Mouse (Mus musculus): ENCODE data around the gene Chst15. TPM values are rescaled to one million over a fixed set of nuclear protein-coding genes. Genes with fewer than 3 reads are reported as not detected.

The Chst15 gene
- polyA plus RNA-seq, 1 experiment, result 7.3 TPM

DNA sequence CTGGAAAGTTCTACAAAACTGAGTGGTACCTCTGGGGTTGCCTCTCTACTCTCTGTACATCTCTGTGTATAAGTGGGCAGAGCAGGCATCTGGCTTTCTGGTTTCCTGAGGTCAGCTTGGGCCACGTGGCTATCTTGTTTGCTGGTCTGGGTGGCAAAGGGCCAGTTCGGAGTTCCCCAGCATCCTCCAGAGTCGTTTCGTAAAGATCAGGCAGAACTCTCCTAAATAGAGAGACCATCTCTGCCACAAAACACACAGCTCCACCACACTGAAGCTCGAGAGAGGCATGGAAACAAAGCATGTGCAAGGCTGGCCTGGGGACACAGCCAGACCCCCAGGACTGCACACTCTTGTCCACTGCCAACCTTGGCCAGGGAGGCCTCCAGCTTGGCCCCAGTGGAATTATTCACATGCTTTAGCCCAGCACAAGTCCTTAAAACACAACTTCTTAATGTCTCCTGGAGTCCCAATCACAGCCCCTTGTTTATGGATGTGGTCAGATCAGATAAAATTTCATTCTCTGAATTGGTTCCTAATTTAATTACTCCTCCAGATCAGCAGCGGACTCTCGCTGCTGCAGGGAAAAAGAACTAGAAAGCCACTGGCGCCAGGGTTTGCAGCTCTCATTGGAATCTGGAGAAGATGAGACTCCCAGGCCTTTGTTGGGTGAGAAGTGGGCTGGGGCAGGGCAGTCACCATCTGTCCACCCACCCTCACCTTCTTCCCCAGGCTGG, 14.4 kb downstream of the Chst15 start:
- no peak for DNase-seq (ENCODE audit: low read depth)

DNA sequence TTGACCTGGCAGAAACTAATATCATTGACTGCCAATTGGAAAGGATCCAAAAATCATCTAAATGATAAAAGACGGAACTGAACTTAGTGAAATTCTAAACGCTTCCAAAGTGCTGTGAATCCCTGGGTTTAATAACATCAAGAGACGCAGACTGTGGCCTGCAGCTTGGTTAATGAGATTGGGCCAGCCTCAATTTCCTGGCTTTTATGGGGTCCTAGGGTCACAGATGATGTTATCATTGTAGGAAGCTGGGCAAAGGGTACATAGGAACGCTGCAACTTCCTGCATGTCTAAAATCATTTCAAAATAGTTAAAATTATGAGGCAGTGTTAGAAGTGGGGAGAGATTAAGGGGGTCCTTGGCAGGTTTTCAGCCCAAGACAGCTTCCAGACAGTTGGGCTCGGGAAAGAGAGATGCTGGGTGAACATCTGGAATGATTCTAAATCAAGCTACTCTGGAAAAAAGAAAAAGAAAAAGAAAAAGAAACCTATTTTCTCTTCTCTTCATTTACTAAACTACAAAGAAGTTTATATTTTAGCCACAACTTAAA, 17.3 kb downstream of the Chst15 start:
- no peak for DNase-seq (ENCODE audit: low read depth)

DNA sequence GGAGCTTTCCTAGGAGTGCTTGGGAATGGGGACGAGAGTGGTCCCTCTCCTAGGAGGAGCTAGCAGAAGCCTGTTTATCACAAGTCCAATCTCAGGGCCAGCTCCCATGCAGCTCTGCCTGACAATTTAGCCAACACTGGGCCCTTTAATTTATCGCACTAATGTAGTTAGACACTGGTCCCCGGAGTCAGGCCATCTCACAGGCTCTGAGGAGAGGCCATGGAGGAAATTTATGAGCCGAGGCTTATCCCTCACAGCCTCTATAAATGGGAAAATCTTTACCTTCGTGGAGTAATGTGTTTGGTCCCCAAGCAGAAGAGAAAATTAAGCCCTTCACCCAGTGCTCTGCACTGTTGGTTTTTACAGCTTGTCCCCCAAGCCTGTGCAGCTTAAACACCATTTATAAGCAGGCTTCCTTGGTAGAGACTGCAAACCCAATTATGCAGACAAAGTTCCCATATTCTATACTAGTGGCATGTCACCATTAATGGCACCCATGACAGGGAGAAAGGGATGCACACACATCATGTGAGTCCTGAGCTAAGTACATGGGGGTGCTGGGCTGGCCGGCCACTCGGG, 18.5 kb downstream of the Chst15 start:
- DNase-seq (ENCODE audit: low read depth), result no peak

DNA sequence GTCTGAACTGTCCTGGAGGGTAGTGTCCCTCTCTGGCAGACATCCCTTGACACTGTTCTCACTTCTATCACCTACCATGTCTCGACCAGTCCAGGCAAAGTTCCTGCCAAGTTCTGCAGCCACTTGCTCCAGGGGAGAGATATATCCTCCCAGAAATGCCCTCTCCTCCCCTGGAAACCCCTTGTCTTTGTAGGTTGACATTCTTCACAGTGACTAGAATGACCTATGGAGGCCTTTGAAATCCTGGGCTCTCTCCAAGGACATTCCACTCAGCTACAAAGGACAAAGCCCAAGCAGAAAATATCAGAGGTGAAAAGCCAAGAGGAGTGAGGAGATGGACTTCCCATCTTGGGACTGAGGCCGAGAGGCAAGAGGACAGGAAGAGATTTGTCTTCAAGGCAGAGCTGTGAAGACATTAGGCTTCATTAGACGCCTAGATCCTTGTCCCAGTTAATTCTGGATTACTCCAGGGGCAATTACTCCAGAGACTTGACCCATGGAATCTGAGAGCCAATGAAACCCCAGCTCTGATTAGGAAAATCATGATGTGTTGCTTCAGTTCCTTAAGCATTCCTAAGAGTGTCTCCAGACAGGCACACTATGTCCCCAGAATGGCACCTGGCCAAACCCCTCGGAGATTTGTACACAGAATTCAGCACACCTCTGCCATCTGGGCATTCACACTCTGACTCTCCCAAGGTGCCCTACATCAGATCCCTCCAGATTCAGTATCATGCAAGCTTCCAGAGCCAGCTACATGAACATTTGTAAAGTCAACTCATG, 20.2 kb downstream of the Chst15 start:
- no peak for DNase-seq (ENCODE audit: low read depth)

DNA sequence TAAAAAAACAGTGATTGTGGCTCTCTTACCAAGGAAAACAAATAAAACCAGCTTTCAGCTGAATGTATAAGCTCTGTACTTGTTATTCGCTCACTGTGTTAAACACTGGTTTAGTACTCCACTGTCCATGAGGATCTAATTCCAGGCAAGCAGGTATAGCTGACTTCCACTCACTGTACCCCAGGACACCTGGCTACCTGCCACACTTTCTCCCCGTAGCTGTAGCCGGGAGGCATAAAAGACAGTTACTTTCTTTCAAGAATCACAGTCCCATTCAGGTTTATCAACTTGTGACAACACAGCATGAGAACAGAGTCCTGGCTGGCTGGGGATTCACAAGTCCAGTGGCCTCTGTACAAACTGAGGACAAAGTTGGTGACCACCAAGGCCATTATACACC, 20.9 kb downstream of the Chst15 start:
- no peak for DNase-seq (ENCODE audit: low read depth)

DNA sequence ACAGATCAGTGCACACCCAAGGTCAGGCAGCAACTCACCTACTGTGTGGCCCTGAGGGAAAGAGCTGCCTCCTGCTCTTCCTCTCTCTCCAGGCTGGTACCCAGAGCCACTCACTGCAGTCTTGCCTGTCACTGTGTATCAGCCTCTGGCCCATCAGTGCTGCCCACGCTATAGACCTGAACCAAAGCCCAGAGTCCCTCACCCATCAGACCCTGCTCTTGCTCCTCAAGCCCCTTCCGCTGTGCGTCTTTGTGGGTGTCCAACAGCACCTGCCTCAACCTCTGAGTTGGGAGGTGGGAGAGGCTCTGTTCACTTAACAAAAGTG, 29.7 kb downstream of the Chst15 start:
- no peak for DNase-seq (ENCODE audit: low read depth)

DNA sequence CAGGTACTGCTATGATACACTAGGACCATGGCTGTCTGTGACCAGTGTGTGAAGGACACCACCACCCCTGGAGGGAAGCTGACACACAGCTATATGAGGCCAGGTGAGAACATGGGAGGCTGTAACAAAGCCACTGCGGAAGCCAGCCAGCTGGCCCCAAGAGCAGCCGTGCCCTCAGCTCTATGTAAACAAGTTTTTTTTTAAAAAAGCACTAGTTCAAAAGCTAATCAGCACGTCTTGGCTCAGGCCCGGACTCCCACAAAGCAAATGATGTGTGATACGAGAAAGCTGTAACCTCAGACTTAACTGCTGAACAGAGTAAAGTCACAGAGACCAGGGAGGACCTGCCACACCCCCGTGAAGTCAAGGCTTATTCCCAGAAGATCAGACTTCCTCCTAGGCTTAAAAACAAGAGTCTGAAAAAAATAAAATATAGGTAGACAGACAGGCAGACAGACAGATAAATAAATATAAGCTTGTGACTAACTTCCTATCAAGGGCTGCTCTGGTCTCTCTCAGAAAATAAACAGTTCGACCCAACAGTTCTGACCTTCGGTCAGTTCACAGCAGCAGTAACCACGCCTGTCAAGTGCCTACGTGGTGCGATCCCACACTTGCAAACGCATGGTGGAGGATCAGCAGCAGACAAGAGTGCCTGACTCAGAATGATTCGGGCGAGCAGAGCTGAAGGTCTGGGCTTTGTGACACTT, 30.2 kb downstream of the Chst15 start:
- DNase-seq (ENCODE audit: low read depth), result no peak

DNA sequence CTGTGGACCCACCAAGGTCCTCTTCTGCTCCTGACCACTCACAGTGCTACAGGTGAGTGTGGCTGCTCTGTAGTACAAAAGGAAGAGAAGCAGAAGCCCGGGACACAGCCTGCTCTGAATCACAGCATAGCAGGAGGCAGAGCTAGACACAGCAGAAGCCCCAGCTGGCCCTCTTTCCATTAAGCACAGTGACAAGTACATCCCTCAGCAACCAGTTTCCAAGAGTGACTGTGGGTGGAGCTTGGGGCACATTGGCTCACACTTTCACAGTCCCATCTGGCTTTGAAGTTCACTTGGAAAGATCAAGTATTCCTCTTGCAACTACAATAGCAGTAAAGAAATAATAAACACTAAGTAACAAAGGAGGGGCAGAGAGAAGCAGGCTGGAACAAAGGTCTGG, 32.2 kb downstream of the Chst15 start:
- peak; percentile 86 for DNase-seq (ENCODE audit: low read depth)

DNA sequence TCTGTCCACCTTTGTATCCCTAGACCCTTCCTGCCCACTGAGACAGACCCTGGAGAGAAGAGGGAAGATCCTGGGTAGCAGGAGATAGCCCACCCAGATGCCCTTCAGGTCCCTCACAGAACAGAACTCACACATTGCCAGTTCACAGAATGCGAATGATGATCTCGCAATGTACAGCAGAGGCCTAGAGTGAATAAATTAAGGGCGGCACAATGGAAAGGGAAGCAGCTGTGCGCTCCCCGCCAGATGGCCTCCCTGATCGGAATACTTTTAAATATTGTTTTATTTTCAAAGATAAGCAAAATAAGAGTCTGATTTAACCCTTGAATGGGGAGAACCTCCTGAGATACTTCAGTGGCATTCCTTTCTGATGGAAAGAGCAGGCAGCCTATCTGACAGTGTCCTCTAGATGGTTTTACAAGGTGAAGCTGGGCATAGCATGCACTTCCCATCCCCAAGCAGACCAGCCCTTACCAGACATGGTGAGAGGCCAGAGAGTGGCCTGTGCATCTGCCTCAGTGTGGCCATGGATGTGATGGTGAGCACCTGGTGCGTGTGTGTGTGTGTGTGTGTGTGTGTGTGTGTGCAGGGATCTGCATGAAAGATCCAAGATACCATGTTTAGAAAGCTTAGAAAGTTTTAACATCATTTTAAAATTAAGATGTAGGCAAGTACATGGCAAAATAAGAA, 32.8 kb downstream of the Chst15 start:
- DNase-seq (ENCODE audit: low read depth), result no peak

DNA sequence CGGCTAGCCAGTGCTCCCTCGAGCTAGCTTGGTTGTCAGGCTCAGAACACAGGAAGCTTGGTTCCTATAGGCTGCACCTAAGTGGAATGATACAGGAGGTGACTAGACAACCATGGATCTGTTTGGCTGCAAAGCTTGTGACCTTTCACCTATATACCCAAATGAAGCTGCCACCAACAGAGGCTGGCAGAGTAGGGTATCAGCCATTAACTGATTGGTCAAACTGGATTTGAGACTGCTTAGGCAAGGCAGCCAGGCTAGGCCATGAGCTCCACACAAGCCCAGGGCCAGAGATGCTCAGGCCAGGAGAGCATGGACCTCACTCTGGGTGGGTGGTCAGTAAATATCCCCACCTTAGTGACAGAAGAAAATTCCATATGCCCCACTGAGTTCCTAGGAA, 34.5 kb downstream of the Chst15 start:
- no peak for DNase-seq (ENCODE audit: low read depth)

DNA sequence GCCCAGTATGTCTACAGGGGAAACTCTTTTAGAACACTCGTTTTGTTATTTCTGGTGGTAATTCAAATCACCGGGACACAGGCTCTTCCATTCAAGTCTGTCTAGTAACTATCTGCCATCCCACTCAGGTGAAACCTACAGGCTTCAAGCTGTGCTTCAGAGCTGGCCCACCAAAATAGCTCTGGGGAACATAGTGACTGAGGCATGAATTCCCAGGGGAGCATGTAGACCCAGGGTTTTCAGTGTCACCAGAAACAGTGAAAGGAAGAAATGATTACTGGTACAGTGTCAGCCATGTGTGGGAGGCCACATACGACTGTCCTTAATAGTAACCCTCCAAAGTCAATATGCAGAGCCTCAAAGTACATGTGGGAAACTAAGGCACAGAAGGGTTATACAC, 34.9 kb downstream of the Chst15 start:
- no peak for DNase-seq (ENCODE audit: low read depth)

DNA sequence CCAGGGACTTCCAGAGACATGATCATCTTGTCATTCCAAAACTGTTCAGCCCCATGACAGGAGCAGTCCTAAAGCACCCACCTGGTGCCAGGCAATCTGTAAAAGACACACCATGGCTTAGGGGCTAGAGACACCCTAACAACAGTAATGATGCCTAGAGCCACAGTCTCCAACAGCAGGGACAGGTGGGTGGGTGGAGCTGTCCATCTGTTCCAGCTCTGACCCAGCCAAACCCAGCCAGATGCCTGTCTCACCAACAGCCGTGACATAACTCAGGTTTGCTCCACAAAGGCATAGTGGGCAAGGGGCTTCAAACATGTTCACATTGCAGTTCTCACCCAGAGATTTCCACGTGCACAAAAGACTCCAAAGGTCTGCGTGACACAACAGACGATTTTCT, 35.3 kb downstream of the Chst15 start:
- no peak for DNase-seq (ENCODE audit: low read depth)

DNA sequence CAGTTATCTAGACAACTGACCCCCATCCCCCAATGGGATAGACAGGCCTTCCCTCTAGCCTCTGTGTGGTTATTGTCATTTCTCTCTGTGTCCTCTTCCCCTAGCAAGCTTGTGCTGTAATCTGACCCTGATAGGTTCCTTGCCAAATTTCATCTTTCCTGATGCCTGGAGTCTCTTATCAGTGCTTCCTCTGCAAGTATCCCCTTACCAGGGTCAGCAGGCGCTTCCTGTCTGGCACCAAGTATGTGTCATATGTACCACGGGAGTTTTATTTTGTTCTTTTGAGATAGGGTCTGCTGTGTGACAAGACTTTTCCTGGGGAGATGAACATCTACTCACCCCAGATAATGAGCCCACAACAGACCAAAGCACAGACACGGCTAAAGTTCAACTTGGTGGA, 38.4 kb downstream of the Chst15 start:
- no peak for DNase-seq (ENCODE audit: low read depth)

DNA sequence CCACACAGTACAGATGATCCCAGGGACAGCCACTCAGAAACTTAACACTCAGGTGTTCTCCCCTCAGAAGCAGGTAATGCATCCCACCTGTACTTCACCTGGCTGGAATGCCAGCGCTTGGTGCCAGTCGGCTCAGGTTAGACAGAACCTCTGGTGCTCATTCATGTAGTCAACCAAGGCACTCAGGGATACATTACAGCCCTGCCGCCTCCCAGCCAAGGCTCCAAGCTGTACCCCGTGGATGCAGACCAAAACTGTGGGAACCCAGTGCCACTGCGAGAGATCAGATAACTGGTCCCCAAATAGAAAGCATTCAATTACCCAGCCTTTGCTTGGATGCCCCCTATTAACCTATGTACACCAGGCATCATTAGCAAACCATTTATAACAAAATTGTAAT, 40.7 kb downstream of the Chst15 start:
- no peak for DNase-seq (ENCODE audit: low read depth)

DNA sequence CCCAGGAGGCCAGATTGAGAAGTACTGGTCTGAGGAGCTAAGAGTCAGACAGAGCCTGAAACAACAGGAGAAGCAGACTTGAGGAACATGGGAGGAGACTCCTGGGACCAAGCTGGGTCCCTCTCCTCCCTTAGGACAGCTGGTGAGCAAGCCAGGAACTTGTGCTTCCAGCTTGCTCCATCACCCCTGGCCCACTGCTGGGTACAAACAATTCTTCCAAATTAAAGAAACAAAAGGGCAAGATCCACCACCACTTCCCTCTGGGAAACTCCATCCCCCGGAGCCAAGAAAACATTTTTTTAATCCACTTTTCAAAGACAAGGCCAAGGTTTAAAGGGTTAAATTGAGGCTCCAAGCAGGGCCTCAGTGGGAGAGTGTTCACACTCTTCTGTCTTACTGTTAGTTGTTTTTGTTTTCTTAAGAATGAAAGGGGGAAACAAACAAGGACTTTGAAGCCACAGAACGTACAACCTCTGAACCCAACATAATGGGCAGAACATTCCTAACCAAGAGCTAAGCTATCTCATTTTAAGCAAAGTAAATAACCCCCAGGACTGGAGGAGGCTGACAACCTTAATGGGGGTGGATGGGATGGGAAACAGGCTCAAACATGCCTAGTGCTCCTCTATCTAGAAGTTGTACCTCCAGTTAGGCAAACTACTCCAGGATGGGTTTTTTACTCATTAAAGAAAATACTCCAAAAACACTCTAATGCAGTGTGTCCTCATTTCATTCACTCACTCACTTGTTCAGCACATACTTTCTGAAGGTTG, 43.1 kb downstream of the Chst15 start:
- DNase-seq (ENCODE audit: low read depth), result no peak

DNA sequence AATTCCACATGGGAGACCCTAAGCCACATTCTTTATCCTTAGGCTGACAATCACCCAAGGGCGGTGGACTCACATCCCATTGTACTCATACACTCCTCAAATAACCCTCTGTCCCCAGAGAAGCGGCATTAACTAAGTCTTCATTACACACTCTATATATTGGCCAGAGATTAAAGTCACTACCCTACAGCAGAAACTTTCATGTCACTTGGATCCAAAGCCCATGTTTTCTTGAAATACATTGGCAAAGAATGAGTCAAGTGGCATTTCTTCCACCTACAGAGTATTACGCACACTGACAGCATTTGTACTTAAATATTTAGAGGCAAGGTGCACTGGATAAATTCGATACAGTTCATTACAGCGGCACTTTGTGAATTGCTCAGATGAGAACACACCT, 44.0 kb downstream of the Chst15 start:
- DNase-seq (ENCODE audit: low read depth), result peak; percentile 78

DNA sequence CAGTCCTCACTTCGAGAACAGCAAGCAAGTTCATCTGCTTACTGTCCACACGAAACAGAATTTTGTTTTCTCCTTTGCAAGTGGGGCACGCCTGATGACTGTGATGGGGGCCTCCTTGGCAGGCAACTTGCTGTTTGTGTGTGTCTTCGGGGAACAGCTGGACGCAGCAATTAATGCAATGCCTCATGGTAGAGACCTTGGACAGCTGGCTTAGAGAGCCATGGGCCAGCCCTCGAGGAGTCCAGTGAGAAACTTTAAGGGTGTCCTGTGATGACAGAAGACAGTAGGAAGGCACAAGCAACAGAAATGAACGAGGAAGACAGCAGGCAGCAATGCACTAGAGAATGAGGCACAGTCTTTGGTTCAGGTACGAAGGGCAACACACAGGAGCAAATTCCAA, 46.7 kb downstream of the Chst15 start:
- no peak for DNase-seq (ENCODE audit: low read depth)

DNA sequence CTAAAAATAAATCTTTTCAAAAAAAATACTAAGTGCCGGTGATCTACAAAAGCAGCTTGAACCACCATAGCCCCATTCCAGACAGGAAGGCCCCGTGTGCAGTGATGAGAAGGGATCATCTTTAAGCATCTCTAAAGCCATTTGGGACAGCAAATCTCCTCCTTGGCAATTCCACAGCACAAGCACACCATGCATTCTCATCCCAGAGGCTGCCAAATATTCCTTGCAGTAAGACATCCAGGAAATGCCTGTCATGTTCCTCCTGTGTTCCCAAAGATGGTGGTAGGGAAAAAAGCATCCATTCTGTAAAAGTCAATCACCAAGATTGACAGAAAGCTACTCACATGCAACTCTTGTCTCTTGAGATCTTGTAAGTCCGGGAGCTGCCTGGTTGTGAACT, 47.4 kb downstream of the Chst15 start:
- no peak for DNase-seq (ENCODE audit: low read depth)

DNA sequence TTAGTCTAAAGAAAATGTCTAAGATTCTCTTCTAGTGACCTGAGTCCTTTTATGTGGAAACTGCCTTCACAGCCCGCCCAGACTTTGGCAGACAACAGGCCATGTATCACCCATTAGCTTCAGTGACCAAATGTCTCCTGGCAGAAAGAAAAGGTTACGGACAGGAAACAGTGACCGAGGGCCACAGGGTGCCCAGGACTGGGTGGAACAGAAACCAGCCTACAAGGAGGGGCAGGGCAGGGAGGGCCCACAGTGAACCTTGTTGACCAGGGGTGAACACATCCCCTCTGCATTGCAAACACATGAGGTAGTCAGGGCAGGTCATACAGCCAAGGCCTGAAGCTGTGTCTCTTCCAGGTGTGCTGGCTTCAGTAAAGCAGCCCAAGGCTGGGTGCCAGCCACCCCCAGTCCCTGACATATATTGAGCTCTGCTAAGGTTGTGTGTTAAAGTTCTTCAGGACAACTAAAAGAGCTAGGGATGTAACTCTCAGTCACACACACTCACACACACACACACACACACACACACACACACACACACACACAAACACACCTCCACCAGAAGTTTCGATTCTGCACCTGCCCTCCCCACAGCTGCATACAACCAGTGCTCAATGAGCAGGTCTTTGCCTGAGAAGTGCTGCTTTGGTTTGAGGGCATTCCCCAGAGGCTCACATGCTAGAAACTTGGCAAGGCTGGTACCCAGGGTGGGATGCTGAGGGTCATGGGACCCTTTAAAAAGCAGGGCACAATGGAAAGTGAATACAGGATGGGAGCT, 49.1 kb downstream of the Chst15 start:
- no peak for DNase-seq (ENCODE audit: low read depth)

DNA sequence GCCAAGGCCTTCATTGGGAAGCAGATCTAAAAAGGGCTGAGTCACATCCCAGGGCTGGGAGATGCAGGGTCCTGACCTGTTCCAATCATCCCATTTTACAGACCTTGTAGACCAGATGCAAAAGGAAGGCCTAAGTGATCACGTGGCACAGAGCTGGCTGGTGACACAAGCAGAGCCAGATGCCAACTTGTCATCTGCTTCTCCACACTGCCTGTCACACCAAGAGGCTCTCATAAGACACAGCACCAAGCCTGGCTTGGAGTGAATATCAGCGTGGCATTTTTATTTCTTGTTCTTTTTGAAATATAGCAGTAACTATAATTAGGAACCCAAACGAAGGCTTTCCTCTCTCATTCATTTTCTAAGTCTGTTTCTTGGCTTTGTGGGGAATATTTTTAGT, 52.3 kb downstream of the Chst15 start:
- no peak for DNase-seq (ENCODE audit: low read depth)

Data from gonadal fat pad, adult 2 months (tissue).